Mouse (Mus musculus) stomach, embryonic 16.5 days (tissue): ENCODE results near the gene Lcn3. TPM values are rescaled to one million over a fixed set of nuclear protein-coding genes. Genes with fewer than 3 reads are reported as not detected.

Source experiments
- ATAC-seq: fragments of 200-750 bp; cut with Nextera tagmentation; 2 replicates; pipeline ENCODE4 v1.8.0; 2017; ENCODE audit warnings: moderate number of reproducible peaks, moderate TSS enrichment; ENCODE audit not compliant: insufficient read depth, low FRiP score
- H3K27ac ChIP-seq: fragments of 300-500 bp; sonication (generic); 2 replicates; pipeline ENCODE4 v1.5.1; 2014; ENCODE audit warnings: low read length
- H3K27me3 ChIP-seq: fragments of 300-500 bp; sonication (generic); 2 replicates; pipeline ENCODE4 v1.6.1; 2014; ENCODE audit warnings: low read length, control low read depth, mixed read lengths; ENCODE audit not compliant: control insufficient read depth, insufficient read depth
- H3K36me3 ChIP-seq: fragments of 300-500 bp; sonication (generic); 2 replicates; pipeline ENCODE4 v1.6.1; 2014; ENCODE audit warnings: low read length; ENCODE audit not compliant: control insufficient read depth, insufficient read depth
- H3K4me1 ChIP-seq: fragments of 300-500 bp; sonication (generic); 2 replicates; pipeline ENCODE4 v1.6.1; 2014; ENCODE audit warnings: low read length, control low read depth, mixed read lengths; ENCODE audit not compliant: control insufficient read depth, insufficient read depth
- H3K4me2 ChIP-seq: fragments of 300-500 bp; sonication (generic); 2 replicates; pipeline ENCODE4 v1.6.1; 2014; ENCODE audit warnings: low read depth, low read length, mixed read lengths
- H3K4me3 ChIP-seq: fragments of 300-500 bp; sonication (generic); replicated peaks from 2 replicates; pipeline ENCODE4 v1.5.1; 2014; ENCODE audit warnings: mild to moderate bottlenecking, low read length
- H3K9ac ChIP-seq: fragments of 300-500 bp; sonication (generic); 2 replicates; pipeline ENCODE4 v1.6.1; 2014; ENCODE audit warnings: low read length
- H3K9me3 ChIP-seq: fragments of 300-500 bp; sonication (generic); replicated peaks from 2 replicates; pipeline ENCODE4 v1.6.1; 2016; ENCODE audit warnings: low read length, control low read depth; ENCODE audit not compliant: control insufficient read depth
- WGBS: fragments of 180-500 bp; shearing (Covaris S2); extraction: QIAGEN DNeasy Blood & Tissue Kit; methylation state at CpG from one replicate; pipeline ENCODE4 v1.1.7; 2014; 5-methylcytosine and 5-hydroxymethylcytosine counted together
- polyA plus RNA-seq: library from polyadenylated mRNA; unstranded; fragments of >200 nt; fragmentation: Nextera tagmentation; extraction: Ambion mirVana; gene quantifications from 2 replicates; pipeline ENCODE4 v1.2.1, GENCODE M21; 2015

The Lcn3 gene
- polyA plus RNA-seq, 1 experiment from 2014 or later, result not detected

- H3K4me3 ChIP-seq, result no peak overlapping the region
These were observed 9.3 kb downstream of the Lcn3 start for GRCm38 (mm10) chr2:25774640-25775039.

GRCm38 (mm10) chr2:25775991-25776390, 10.6 kb downstream of the Lcn3 start:
- ATAC-seq, result no peak
- Histone ChIP-seq H3K27ac (no peak overlapping the region), H3K9me3 (no peaks in the 10 kb centered on the region), H3K4me2 (no peak overlapping the region), H3K4me1 (no peaks in the 10 kb centered on the region), H3K9ac (no peak overlapping the region), H3K27me3 (no peaks in the 10 kb centered on the region), H3K36me3 (no peaks in the 10 kb centered on the region), H3K4me3 (no peak overlapping the region)
- WGBS, result 62% methylated on average over 3 of the region's 3 CpGs

More at GRCm38 (mm10) chr2:25774640-25775039, 9.3 kb downstream of the Lcn3 start:
- 76% methylated on average over 2 of the region's 2 CpGs for WGBS
- Histone ChIP-seq H3K27me3 (no peaks in the 10 kb centered on the region), H3K4me2 (no peak overlapping the region), H3K4me1 (no peaks in the 10 kb centered on the region), H3K9ac (no peak overlapping the region), H3K36me3 (no peaks in the 10 kb centered on the region), H3K27ac (no peak overlapping the region), H3K9me3 (no peaks in the 10 kb centered on the region)
- no peak for ATAC-seq

- Histone ChIP-seq H3K4me3 (no peak within 1 kb of the TSS), H3K4me1 (no peaks in the 10 kb centered on the region), H3K27me3 (no peaks in the 10 kb centered on the region), H3K27ac (no peak within 1 kb of the TSS), H3K36me3 (no peaks in the 10 kb centered on the region), H3K4me2 (no peak within 1 kb of the TSS), H3K9ac (no peak within 1 kb of the TSS), H3K9me3 (no peaks in the 10 kb centered on the region)
- 96% methylated on average over 1 of the region's 1 CpGs for WGBS
- ATAC-seq, result no peak
These were observed 11.3 kb downstream of the Lcn3 start, which contains the start of gene Lcn11 for GRCm38 (mm10) chr2:25776717-25777116. TSS of gene Lcn11 (plus strand) at chr2:25777017.

GRCm38 (mm10) chr2:25779076-25779475, 13.7 kb downstream of the Lcn3 start:
- no peaks in the 10 kb centered on the region for H3K27me3 ChIP-seq
- H3K9ac ChIP-seq, result no peak overlapping the region
- no peaks in the 10 kb centered on the region for H3K9me3 ChIP-seq
- no peak overlapping the region for H3K27ac ChIP-seq
- WGBS, result 85% methylated on average over 9 of the region's 9 CpGs
- ATAC-seq, result no peak
- no peaks in the 10 kb centered on the region for H3K4me1 ChIP-seq
- no peak overlapping the region for H3K4me3 ChIP-seq
- H3K36me3 ChIP-seq, result no peaks in the 10 kb centered on the region
- no peak overlapping the region for H3K4me2 ChIP-seq

GRCm38 (mm10) chr2:25780921-25781320, 15.6 kb downstream of the Lcn3 start:
- Histone ChIP-seq H3K9me3 (no peaks in the 10 kb centered on the region), H3K4me3 (no peak overlapping the region), H3K36me3 (no peaks in the 10 kb centered on the region), H3K27ac (no peak overlapping the region), H3K4me2 (no peak overlapping the region), H3K27me3 (no peaks in the 10 kb centered on the region), H3K9ac (no peak overlapping the region), H3K4me1 (no peaks in the 10 kb centered on the region)
- WGBS, result 29% methylated on average over 4 of the region's 4 CpGs
- ATAC-seq, result no peak

GRCm38 (mm10) chr2:25781957-25782356, 16.6 kb downstream of the Lcn3 start, which contains the start of gene Gm13539:
TSS of gene Gm13539 (plus strand) at chr2:25782257.
- H3K9ac ChIP-seq, result no peak within 1 kb of the TSS
- no peak within 1 kb of the TSS for H3K4me2 ChIP-seq
- no peaks in the 10 kb centered on the region for H3K9me3 ChIP-seq
- ATAC-seq, result no peak
- H3K27me3 ChIP-seq, result no peaks in the 10 kb centered on the region
- 85% methylated on average over 3 of the region's 3 CpGs for WGBS
- no peaks in the 10 kb centered on the region for H3K4me1 ChIP-seq
- H3K36me3 ChIP-seq, result no peaks in the 10 kb centered on the region
- H3K27ac ChIP-seq, result no peak within 1 kb of the TSS
- no peak within 1 kb of the TSS for H3K4me3 ChIP-seq

- Histone ChIP-seq H3K36me3 (no peaks in the 10 kb centered on the region), H3K4me1 (no peaks in the 10 kb centered on the region), H3K9me3 (no peaks in the 10 kb centered on the region), H3K9ac (no peak overlapping the region), H3K27me3 (no peaks in the 10 kb centered on the region), H3K27ac (no peak overlapping the region), H3K4me3 (no peak overlapping the region), H3K4me2 (no peak overlapping the region)
- ATAC-seq, result no peak
- 60% methylated on average over 5 of the region's 5 CpGs for WGBS
These were observed 20.4 kb downstream of the Lcn3 start for GRCm38 (mm10) chr2:25785573-25786322.

- 78% methylated on average over 3 of the region's 3 CpGs for WGBS
- Histone ChIP-seq H3K9ac (no peak overlapping the region), H3K36me3 (no peaks in the 10 kb centered on the region), H3K9me3 (no peaks in the 10 kb centered on the region), H3K4me3 (no peak overlapping the region), H3K27me3 (no peaks in the 10 kb centered on the region), H3K4me1 (no peaks in the 10 kb centered on the region), H3K27ac (no peak overlapping the region), H3K4me2 (no peak overlapping the region)
- ATAC-seq, result no peak
These were observed 23.7 kb downstream of the Lcn3 start for GRCm38 (mm10) chr2:25789092-25789491.

GRCm38 (mm10) chr2:25797635-25798034, 32.3 kb downstream of the Lcn3 start:
- Histone ChIP-seq H3K9me3 (no peaks in the 10 kb centered on the region), H3K9ac (no peak overlapping the region), H3K4me2 (no peak overlapping the region), H3K27ac (no peak overlapping the region), H3K36me3 (no peaks in the 10 kb centered on the region), H3K4me1 (no peaks in the 10 kb centered on the region), H3K27me3 (no peaks in the 10 kb centered on the region), H3K4me3 (no peak overlapping the region)
- 15% methylated on average over 2 of the region's 2 CpGs for WGBS
- no peak for ATAC-seq
